Mouse (Mus musculus) intestine, embryonic 16.5 days (tissue): ENCODE measurements around the gene Trim46. TPM values are rescaled to one million over a fixed set of nuclear protein-coding genes. Genes with fewer than 3 reads are reported as not detected.
A peak's percentile ranks its signal among the peaks of the same experiment; 100 is the strongest.

Source experiments
- microRNA counts: library from miRNA; unstranded; fragments of <30 nt; microRNA quantifications from one replicate; lab custom pipeline; 2016
- microRNA-seq: library from miRNA; unstranded; fragments of <30 nt; microRNA quantifications from one replicate; pipeline ENCODE4, GENCODE M21; 2016
- polyA plus RNA-seq: library from polyadenylated mRNA; unstranded; fragments of >200 nt; fragmentation: Nextera tagmentation; extraction: Ambion mirVana; gene quantifications from 2 replicates; pipeline ENCODE4 v1.2.1, GENCODE M21; 2015

Gene Trim46
- polyA plus RNA-seq, 1 experiment from 2014 or later = 3.9 TPM

MicroRNAs encoded within 50 kb of the gene (microRNA counts, 519-probe panel; counts per million panel counts)
- 1,523 counts per million, percentile 13 among the panel's probes with 10 or more counts for microRNA mmu-miR-92b (lab: Ali Mortazavi, UCI)

Small RNA genes lying within 50 kb of the gene (microRNA-seq; reads per million reads assigned to microRNA genes)
- 56.9 reads per million, percentile 41 among the genes with 10 or more reads in this experiment for gene Mir92b

Other genes with a start within 250 kb of the Trim46 start
- gene Rusc1, start 153.0 kb downstream of the Trim46 start, polyA plus RNA-seq = 31.0 and 34.2 TPM in 2 replicates
- gene Gm43738, start 145.2 kb downstream of the Trim46 start, polyA plus RNA-seq = 0.09 TPM in 1 of 2 replicates, not detected in the other
- 625 and 664 TPM in 2 replicates for gene Fdps, start 144.3 kb downstream of the Trim46 start, polyA plus RNA-seq
- gene Pklr, start 110.2 kb downstream of the Trim46 start, polyA plus RNA-seq = 148 and 174 TPM in 2 replicates
- 2.0 TPM in 2 replicates for gene Hcn3, start 86.1 kb downstream of the Trim46 start, polyA plus RNA-seq
- gene Clk2, start 81.5 kb downstream of the Trim46 start, polyA plus RNA-seq = 17.3 and 18.0 TPM in 2 replicates
- gene Scamp3, start 68.8 kb downstream of the Trim46 start, polyA plus RNA-seq = 141 and 142 TPM in 2 replicates
- 16.7 and 20.8 TPM in 2 replicates for gene Fam189b, start 63.2 kb downstream of the Trim46 start, polyA plus RNA-seq
- 73.1 and 87.5 TPM in 2 replicates for gene Gba, start 43.4 kb downstream of the Trim46 start, polyA plus RNA-seq
- gene Thbs3, start 31.1 kb downstream of the Trim46 start, polyA plus RNA-seq = 18.9 and 20.3 TPM in 2 replicates
- 214 and 234 TPM in 2 replicates for gene Mtx1, start 19.2 kb downstream of the Trim46 start, polyA plus RNA-seq
- gene Muc1, start 17.3 kb downstream of the Trim46 start, polyA plus RNA-seq = 13.2 and 13.4 TPM in 2 replicates
- 316 and 334 TPM in 2 replicates for gene Krtcap2, start 343 bp downstream of the Trim46 start, polyA plus RNA-seq
- 119 and 126 TPM in 2 replicates for gene Dpm3, start 13.0 kb upstream of the Trim46 start, polyA plus RNA-seq
- 62.7 and 74.1 TPM in 2 replicates for gene Slc50a1, start 24.3 kb upstream of the Trim46 start, polyA plus RNA-seq
- 62.9 and 69.6 TPM in 2 replicates for gene Efna1, start 34.8 kb upstream of the Trim46 start, polyA plus RNA-seq
- gene Efna3, start 76.7 kb upstream of the Trim46 start, polyA plus RNA-seq = 5.9 and 7.5 TPM in 2 replicates
- gene Efna4, start 91.7 kb upstream of the Trim46 start, polyA plus RNA-seq = 12.1 and 14.1 TPM in 2 replicates
- 49.3 and 51.6 TPM in 2 replicates for gene Adam15, start 103.7 kb upstream of the Trim46 start, polyA plus RNA-seq
- 2.8 and 5.0 TPM in 2 replicates for gene Dcst2, start 115.7 kb upstream of the Trim46 start, polyA plus RNA-seq
- gene Dcst1, start 118.9 kb upstream of the Trim46 start, polyA plus RNA-seq = 3.5 and 5.0 TPM in 2 replicates
- 10.0 and 11.3 TPM in 2 replicates for gene Zbtb7b, start 148.5 kb upstream of the Trim46 start, polyA plus RNA-seq
- not detected in 2 replicates for gene Lenep, start 156.5 kb upstream of the Trim46 start, polyA plus RNA-seq
- gene Flad1, start 165.6 kb upstream of the Trim46 start, polyA plus RNA-seq = 44.5 and 53.2 TPM in 2 replicates
- gene Cks1b, start 172.1 kb upstream of the Trim46 start, polyA plus RNA-seq = 269 and 311 TPM in 2 replicates
- 85.4 and 89.1 TPM in 2 replicates for gene Shc1, start 172.1 kb upstream of the Trim46 start, polyA plus RNA-seq
- 24.8 and 25.7 TPM in 2 replicates for gene Pygo2, start 183.9 kb upstream of the Trim46 start, polyA plus RNA-seq
- 45.1 and 46.6 TPM in 2 replicates for gene Pbxip1, start 190.4 kb upstream of the Trim46 start, polyA plus RNA-seq
- gene Pmvk, start 208.2 kb upstream of the Trim46 start, polyA plus RNA-seq = 72.2 and 77.0 TPM in 2 replicates